Mouse (Mus musculus) bone marrow, adult 2 months (tissue): ENCODE data around the gene Bcl7a.

Experiments
- CTCF ChIP-seq: fragments of 200-500 bp; IDR thresholded peaks from 2 replicates; pipeline ENCODE4 v1.5.1; 2011; ENCODE audit warnings: low read length, control low read depth; ENCODE audit not compliant: control insufficient read depth, insufficient read depth
- POLR2A ChIP-seq: fragments of 200-500 bp; IDR thresholded peaks from 2 replicates; pipeline ENCODE4 v1.6.1; 2011; ENCODE audit warnings: low read depth, mild to moderate bottlenecking, control low read depth, low read length, borderline replicate concordance; ENCODE audit not compliant: control insufficient read depth

DNA sequence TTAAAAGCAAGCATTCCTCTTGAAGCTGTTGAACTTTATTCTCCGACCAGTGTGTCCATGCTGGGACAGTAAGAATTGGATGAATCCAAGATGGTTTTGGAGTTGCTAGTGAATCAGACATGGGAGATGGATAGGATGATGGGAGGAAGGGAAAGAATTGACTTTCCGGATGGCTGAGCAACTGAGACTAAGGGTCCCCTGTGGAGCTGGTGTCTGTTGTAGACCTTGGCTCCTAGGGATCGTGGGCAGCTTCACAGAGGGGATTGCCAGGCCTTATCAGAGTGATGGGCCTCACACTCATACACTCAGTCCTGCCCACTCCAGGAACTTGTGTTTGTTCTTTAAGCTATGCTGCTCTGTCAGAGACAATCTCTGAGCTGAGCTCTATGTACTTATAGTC is 64.5 kb downstream of the Bcl7a start:
- TF ChIP-seq POLR2A (no peak), CTCF (no peak)
